Mouse (Mus musculus): Measurements from ENCODE around the gene Ccdc160. TPM values are rescaled to one million over a fixed set of nuclear protein-coding genes. Genes with fewer than 3 reads are reported as not detected.

Gene Ccdc160
- total and polyA plus RNA-seq, 3 experiments = not detected

GRCm38 (mm10) chrX:52746849-52747248, 44.2 kb upstream of the Ccdc160 start:
- TF ChIP-seq USF2 (IDR thresholded peaks at IDR 0.05; ENCODE audit: borderline replicate concordance in 1 of 2, insufficient read depth in 1 of 2, low read depth in 1 of 2, low read length in 2 of 2) = no peak
- TF ChIP-seq CHD1 (IDR thresholded peaks at IDR 0.05; ENCODE audit: low read depth, low read length) = no peak
- TF ChIP-seq RAD21 (IDR thresholded peaks at IDR 0.05; ENCODE audit: low read depth, low read length) = no peak
- no peak for TF ChIP-seq TAL1 (IDR thresholded peaks at IDR 0.05; ENCODE audit: low read length)
- TF ChIP-seq MAFK (IDR thresholded peaks at IDR 0.05; ENCODE audit: borderline replicate concordance, low read depth, low read length) = no peak
- no peak for TF ChIP-seq NRF1 (IDR thresholded peaks at IDR 0.05; ENCODE audit: insufficient read depth, low read depth, low read length, poor library complexity, severe bottlenecking)
- TF ChIP-seq MYC (IDR thresholded peaks at IDR 0.05; ENCODE audit: low read depth, low read length) = no peak
- TF ChIP-seq MEF2A (IDR thresholded peaks at IDR 0.05; ENCODE audit: extremely low read depth, insufficient replicate concordance, low read depth, low read length, poor library complexity, severe bottlenecking) = no peak
- no peak for TF ChIP-seq MAZ (IDR thresholded peaks at IDR 0.05; ENCODE audit: low read depth, low read length)
- TF ChIP-seq ZC3H11A (IDR thresholded peaks at IDR 0.05; ENCODE audit: low read depth, low read length) = no peak
- TF ChIP-seq NELFE (IDR thresholded peaks at IDR 0.05; ENCODE audit: low read depth, low read length) = no peak
- TF ChIP-seq POLR2AphosphoS5 (IDR thresholded peaks at IDR 0.05; ENCODE audit: borderline replicate concordance, low read depth, low read length) = no peak
- no peak for TF ChIP-seq MAX (IDR thresholded peaks at IDR 0.05; ENCODE audit: low read length)
- H3K79me2 ChIP-seq (ENCODE audit: control insufficient read depth, insufficient read depth, low read length, poor library complexity) = no peaks in the 10 kb centered on the region
- no peak overlapping the region for H3K9ac ChIP-seq (ENCODE audit: control insufficient read depth, low read depth, low read length, poor library complexity, severe bottlenecking)
- H3K4me3 ChIP-seq (ENCODE audit: control insufficient read depth in 1 of 2, insufficient read depth in 1 of 2, low read depth in 2 of 2, low read length in 2 of 2) = no peak overlapping the region
- no peaks in the 10 kb centered on the region for H3K27me3 ChIP-seq (ENCODE audit: control insufficient read depth in 1 of 2, insufficient read depth in 2 of 2, low read length in 2 of 2)
- H3K36me3 ChIP-seq (ENCODE audit: control insufficient read depth in 1 of 2, insufficient read depth in 2 of 2, low read length in 2 of 2) = no peaks in the 10 kb centered on the region
- no peaks in the 10 kb centered on the region for H3K4me1 ChIP-seq (ENCODE audit: control insufficient read depth in 1 of 2, insufficient read depth in 2 of 2, low read length in 2 of 2)
- DNase-seq (ENCODE audit: low read depth, low spot score) = no peak
- no peaks in the 10 kb centered on the region for H3K9me3 ChIP-seq (replicated peaks; ENCODE audit: insufficient read depth, low read length)
- H3K27ac ChIP-seq (ENCODE audit: control insufficient read depth, low read depth, low read length) = no peak overlapping the region

DNA sequence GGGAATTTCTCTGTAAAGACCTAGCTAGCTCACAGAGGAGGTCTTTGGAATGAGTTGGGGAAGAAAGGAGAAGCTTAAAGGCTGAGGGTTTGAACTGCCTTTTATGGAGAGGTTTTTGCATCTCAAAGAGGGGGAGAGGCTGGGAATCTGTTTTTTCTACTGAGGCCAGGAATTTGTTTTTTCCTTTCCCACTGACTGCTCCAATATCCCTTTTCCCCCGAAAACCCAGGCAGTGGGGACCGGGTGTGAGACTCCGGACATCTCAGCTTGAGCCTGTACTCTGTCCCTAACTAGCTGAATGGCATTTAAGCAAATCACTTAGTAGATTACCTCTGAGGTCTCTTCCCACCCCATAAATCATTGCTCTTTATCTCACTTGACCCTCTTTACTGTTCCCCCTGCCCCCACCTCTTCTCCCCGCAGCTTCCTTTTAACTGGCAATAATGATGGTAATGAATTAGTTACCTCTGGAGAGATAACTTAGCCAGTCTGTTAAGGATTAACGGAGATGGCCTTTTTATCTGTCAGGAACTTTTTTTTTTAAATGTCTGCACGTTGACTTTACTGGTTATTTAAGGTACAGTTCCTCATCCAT, 37.4 kb upstream of the Ccdc160 start:
- H3K27ac ChIP-seq (ENCODE audit: control insufficient read depth, low read depth, low read length) = no peak overlapping the region
- H3K9ac ChIP-seq (ENCODE audit: control insufficient read depth, low read depth, low read length, poor library complexity, severe bottlenecking) = no peak overlapping the region
- no peak for DNase-seq (ENCODE audit: low read depth, low spot score)
- no peaks in the 10 kb centered on the region for H3K27me3 ChIP-seq (ENCODE audit: control insufficient read depth in 1 of 2, insufficient read depth in 2 of 2, low read length in 2 of 2)
- TF ChIP-seq ELF1 (IDR thresholded peaks at IDR 0.05; ENCODE audit: low read depth, low read length) = no peak
- TF ChIP-seq CHD2 (IDR thresholded peaks at IDR 0.05; ENCODE audit: low read length) = no peak
- no peak for TF ChIP-seq POLR2AphosphoS5 (IDR thresholded peaks at IDR 0.05; ENCODE audit: borderline replicate concordance, low read depth, low read length)
- TF ChIP-seq MXI1 (IDR thresholded peaks at IDR 0.05; ENCODE audit: low read depth, low read length) = no peak
- TF ChIP-seq TAL1 (IDR thresholded peaks at IDR 0.05; ENCODE audit: low read length) = no peak
- TF ChIP-seq MEF2A (IDR thresholded peaks at IDR 0.05; ENCODE audit: extremely low read depth, insufficient replicate concordance, low read depth, low read length, poor library complexity, severe bottlenecking) = no peak
- no peaks in the 10 kb centered on the region for H3K9me3 ChIP-seq (replicated peaks; ENCODE audit: insufficient read depth, low read length)
- no peaks in the 10 kb centered on the region for H3K4me1 ChIP-seq (ENCODE audit: control insufficient read depth in 1 of 2, insufficient read depth in 2 of 2, low read length in 2 of 2)
- H3K36me3 ChIP-seq (ENCODE audit: control insufficient read depth in 1 of 2, insufficient read depth in 2 of 2, low read length in 2 of 2) = no peaks in the 10 kb centered on the region
- no peak overlapping the region for H3K4me3 ChIP-seq (ENCODE audit: control insufficient read depth in 1 of 2, insufficient read depth in 1 of 2, low read depth in 2 of 2, low read length in 2 of 2)
- no peaks in the 10 kb centered on the region for H3K79me2 ChIP-seq (ENCODE audit: control insufficient read depth, insufficient read depth, low read length, poor library complexity)

Measured in MEL (cell line).